Mouse (Mus musculus) heart, postnatal 0 days (tissue): ENCODE measurements around the gene Osbpl2. TPM values are rescaled to one million over a fixed set of nuclear protein-coding genes. Genes with fewer than 3 reads are reported as not detected.

Experiments
- ATAC-seq: fragments of 200-750 bp; cut with Nextera tagmentation; 2 replicates; pipeline ENCODE4 v1.8.0; 2017; ENCODE audit warnings: low read depth, moderate number of reproducible peaks, moderate library complexity; ENCODE audit not compliant: insufficient read depth
- DNase-seq: peaks from one replicate; pipeline ENCODE4 v3.0.0-alpha.2; 2016; ENCODE audit warnings: low spot score
- H3K27ac ChIP-seq: fragments of 300-500 bp; sonication (generic); 2 replicates; pipeline ENCODE4 v1.5.1; 2014; ENCODE audit warnings: low read depth, mild to moderate bottlenecking
- H3K27me3 ChIP-seq: fragments of 300-500 bp; sonication (generic); 2 replicates; pipeline ENCODE4 v1.6.1; 2014; ENCODE audit warnings: low read length, mixed read lengths; ENCODE audit not compliant: control insufficient read depth, insufficient read depth
- H3K36me3 ChIP-seq: fragments of 300-500 bp; sonication (generic); replicated peaks from 2 replicates; pipeline ENCODE4 v1.6.1; 2014; ENCODE audit warnings: low read length, mixed read lengths; ENCODE audit not compliant: control insufficient read depth, insufficient read depth
- H3K4me1 ChIP-seq: fragments of 300-500 bp; sonication (generic); 2 replicates; pipeline ENCODE4 v1.6.1; 2014; ENCODE audit warnings: antibody characterized with exemption; ENCODE audit not compliant: control insufficient read depth, insufficient read depth
- H3K4me2 ChIP-seq: fragments of 300-500 bp; sonication (generic); 2 replicates; pipeline ENCODE4 v1.6.1; 2014; ENCODE audit warnings: low read depth, mild to moderate bottlenecking, low read length, moderate library complexity
- H3K4me3 ChIP-seq: fragments of 300-500 bp; sonication (generic); 2 replicates; pipeline ENCODE4 v1.5.1; 2014; ENCODE audit warnings: low read depth, low read length
- H3K9ac ChIP-seq: fragments of 300-500 bp; sonication (generic); replicated peaks from 2 replicates; pipeline ENCODE4 v1.6.1; 2014; ENCODE audit warnings: low read depth, low read length, mixed read lengths
- H3K9me3 ChIP-seq: fragments of 300-500 bp; sonication (generic); replicated peaks from 2 replicates; pipeline ENCODE4 v1.6.1; 2016; ENCODE audit warnings: low read length; ENCODE audit not compliant: control insufficient read depth
- CTCF ChIP-seq: IDR thresholded peaks from 2 replicates; pipeline ENCODE4 v1.5.1; 2016; ENCODE audit warnings: antibody characterized with exemption, control low read depth, low read depth
- EP300 ChIP-seq: IDR thresholded peaks from 2 replicates; pipeline ENCODE4 v1.6.1; 2016; ENCODE audit warnings: antibody characterized with exemption, low read depth
- WGBS: fragments of 180-500 bp; shearing (Covaris S2); extraction: QIAGEN DNeasy Blood & Tissue Kit; methylation state at CpG from one replicate; pipeline ENCODE4 v1.1.7; 2014; 5-methylcytosine and 5-hydroxymethylcytosine counted together
- polyA plus RNA-seq: library from polyadenylated mRNA; unstranded; fragments of >200 nt; fragmentation: Nextera tagmentation; extraction: Ambion mirVana; gene quantifications from 2 replicates; pipeline ENCODE4 v1.2.1, GENCODE M21; 2015
- total RNA-seq: library from RNA; depleted of rRNA; stranded (reverse); fragments of >200 nt; gene quantifications from 2 replicates; pipeline ENCODE4 v1.2.3, GENCODE M21; 2014; ENCODE audit warnings: low replicate concordance

Osbpl2 gene
- total and polyA plus RNA-seq, 2 experiments from 2014 or later: 30.2 to 32.4 TPM

DNA sequence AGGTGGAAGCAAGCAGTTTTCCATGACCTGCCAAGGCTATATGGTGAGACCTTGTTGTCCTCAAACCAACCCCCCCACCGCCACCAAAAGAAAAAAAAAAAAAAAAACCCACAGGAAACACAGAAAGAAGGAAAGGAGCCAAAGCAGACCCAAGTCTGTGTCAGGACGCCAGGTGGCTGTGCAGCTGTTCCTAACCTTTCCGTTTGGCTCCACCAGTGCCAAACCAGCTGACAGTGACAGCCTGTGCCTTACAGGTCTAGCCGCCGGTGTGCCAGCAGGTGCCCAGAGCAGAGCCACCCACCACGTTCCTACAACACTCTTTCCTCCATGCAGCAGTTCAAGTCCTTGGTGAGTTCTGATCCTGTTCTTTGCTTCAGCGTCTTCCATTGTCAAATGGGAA, 46.2 kb upstream of the Osbpl2 start:
- DNase-seq: no peak
- Histone ChIP-seq H3K36me3 (0 out of 2 replicates have a peak, but pooled peaks cover 17% of the 10 kb centered on the region), H3K4me2 (no peak overlapping the region), H3K4me1 (peaks cover 14% of the 10 kb centered on the region), H3K4me3 (no peak overlapping the region), H3K27me3 (no peaks in the 10 kb centered on the region), H3K9ac (no peak overlapping the region), H3K9me3 (no peaks in the 10 kb centered on the region), H3K27ac (no peak overlapping the region)
- WGBS: 88% methylated on average over 7 of the region's 7 CpGs
- TF ChIP-seq CTCF (no peak), EP300 (no peak)
- ATAC-seq: no peak

DNA sequence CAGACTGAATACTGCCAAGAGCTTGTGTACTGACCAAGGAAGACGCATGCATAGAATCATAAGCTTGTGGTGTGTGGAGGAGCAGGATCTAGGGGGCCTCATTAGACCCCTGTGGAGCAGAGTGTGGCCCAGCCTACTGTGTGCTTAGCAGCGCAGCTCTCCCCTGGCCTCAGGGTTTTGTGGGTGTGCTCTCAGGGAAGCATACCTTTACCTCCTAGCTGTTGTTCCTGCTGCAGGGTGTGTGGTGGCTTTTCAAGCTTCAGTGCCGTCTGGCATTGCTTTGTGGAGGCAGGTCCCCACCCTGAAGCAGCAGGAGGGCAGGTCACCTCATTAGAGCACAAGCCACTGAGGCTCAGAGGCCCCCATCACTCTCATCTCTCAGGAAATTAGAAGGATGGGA, 41.5 kb upstream of the Osbpl2 start:
- H3K4me2 ChIP-seq: no peak overlapping the region
- H3K4me3 ChIP-seq: no peak overlapping the region
- no peaks in the 10 kb centered on the region for H3K4me1 ChIP-seq
- H3K36me3 ChIP-seq: 0 out of 2 replicates have a peak, but pooled peaks cover 35% of the 10 kb centered on the region
- H3K9ac ChIP-seq: no peak overlapping the region
- WGBS: 61% methylated on average over 3 of the region's 3 CpGs
- H3K27ac ChIP-seq: no peak overlapping the region
- TF ChIP-seq CTCF (no peak), EP300 (no peak)
- ATAC-seq: no peak
- no peak for DNase-seq
- H3K27me3 ChIP-seq: no peaks in the 10 kb centered on the region
- H3K9me3 ChIP-seq: no peaks in the 10 kb centered on the region

DNA sequence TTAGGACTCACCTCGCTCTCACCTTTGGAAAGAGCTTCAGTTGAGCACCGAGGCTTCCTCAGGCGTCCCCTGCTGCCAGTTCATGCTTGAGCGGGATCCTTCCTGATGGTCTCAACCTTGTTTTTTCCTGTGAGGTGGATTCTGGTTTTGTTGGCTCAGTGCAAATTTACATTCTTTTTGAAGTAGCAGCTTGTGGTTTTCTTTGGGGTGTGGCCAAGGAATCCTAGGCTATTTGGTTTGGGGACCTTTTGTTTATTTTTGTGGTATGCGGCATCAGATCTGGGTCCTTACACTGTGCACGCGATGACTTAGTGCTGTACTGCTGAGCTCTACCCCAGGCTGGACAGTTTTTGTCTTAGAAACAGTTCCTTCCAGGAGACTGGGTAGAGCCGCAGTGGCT, 38.4 kb upstream of the Osbpl2 start:
- H3K36me3 ChIP-seq: peaks cover 43% of the 10 kb centered on the region
- ATAC-seq: no peak

DNA sequence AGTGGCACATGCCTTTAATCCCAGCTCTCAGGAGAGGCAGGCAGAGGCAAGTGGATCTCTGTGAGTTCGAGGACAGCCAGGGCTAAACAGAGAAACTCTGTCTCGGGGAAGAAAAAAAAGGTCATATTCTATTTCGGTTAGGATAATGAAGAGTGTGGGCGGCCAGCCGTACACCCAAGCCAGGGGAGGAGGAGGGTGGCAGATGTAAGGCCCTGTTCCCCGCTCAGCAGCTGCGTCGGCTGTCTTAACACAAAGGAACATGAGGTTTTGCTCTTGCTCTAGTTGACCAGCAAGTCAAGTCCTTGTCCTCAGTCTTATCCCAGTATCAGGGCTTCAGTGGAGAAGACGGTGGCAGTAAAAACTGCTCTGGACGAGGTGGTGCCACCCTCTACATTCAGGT, 36.0 kb upstream of the Osbpl2 start:
- 87% methylated on average over 10 of the region's 10 CpGs for WGBS
- Histone ChIP-seq H3K4me1 (no peaks in the 10 kb centered on the region), H3K9me3 (no peaks in the 10 kb centered on the region), H3K4me2 (no peak overlapping the region), H3K27ac (no peak overlapping the region), H3K4me3 (no peak overlapping the region), H3K9ac (no peak overlapping the region), H3K27me3 (no peaks in the 10 kb centered on the region), H3K36me3 (peaks cover 34% of the 10 kb centered on the region)
- TF ChIP-seq CTCF (no peak), EP300 (no peak)
- no peak for DNase-seq
- ATAC-seq: no peak

More for the DNA sequence above, 38.4 kb upstream of the Osbpl2 start:
- Histone ChIP-seq H3K9me3 (no peaks in the 10 kb centered on the region), H3K9ac (no peak overlapping the region), H3K4me2 (no peak overlapping the region), H3K27ac (no peak overlapping the region), H3K4me3 (no peak overlapping the region), H3K27me3 (no peaks in the 10 kb centered on the region), H3K4me1 (no peaks in the 10 kb centered on the region)
- no peak for TF ChIP-seq EP300
- no peak for TF ChIP-seq CTCF
- 86% methylated on average over 8 of the region's 8 CpGs for WGBS
- DNase-seq: no peak

DNA sequence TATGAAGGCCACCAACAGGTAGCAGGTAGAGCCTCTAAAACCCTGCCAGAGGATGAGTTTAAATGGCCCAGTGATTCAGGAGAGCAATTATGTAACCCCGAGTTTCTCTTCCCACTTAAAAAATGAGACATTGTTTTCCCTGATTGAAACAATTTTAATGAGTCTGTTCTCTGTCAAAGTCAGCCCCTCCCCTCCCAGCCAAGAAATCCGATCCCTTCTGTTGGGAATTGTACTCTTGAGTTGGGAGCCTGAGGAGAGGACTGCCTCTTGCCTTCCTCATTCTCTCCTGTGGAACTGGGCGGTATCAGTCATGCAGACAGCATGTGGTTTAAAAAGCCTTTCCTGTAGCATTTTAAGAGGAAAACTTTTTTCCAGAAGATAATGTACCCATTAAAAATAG, 34.5 kb upstream of the Osbpl2 start:
- DNase-seq (no peak), ATAC-seq (no peak)
- Histone ChIP-seq H3K4me3 (no peak overlapping the region), H3K36me3 (peaks cover 24% of the 10 kb centered on the region), H3K4me2 (no peak overlapping the region), H3K4me1 (no peaks in the 10 kb centered on the region), H3K9ac (no peak overlapping the region), H3K27me3 (no peaks in the 10 kb centered on the region), H3K9me3 (no peaks in the 10 kb centered on the region), H3K27ac (no peak overlapping the region)
- TF ChIP-seq CTCF (no peak), EP300 (no peak)
- 44% methylated on average over 3 of the region's 3 CpGs for WGBS

DNA sequence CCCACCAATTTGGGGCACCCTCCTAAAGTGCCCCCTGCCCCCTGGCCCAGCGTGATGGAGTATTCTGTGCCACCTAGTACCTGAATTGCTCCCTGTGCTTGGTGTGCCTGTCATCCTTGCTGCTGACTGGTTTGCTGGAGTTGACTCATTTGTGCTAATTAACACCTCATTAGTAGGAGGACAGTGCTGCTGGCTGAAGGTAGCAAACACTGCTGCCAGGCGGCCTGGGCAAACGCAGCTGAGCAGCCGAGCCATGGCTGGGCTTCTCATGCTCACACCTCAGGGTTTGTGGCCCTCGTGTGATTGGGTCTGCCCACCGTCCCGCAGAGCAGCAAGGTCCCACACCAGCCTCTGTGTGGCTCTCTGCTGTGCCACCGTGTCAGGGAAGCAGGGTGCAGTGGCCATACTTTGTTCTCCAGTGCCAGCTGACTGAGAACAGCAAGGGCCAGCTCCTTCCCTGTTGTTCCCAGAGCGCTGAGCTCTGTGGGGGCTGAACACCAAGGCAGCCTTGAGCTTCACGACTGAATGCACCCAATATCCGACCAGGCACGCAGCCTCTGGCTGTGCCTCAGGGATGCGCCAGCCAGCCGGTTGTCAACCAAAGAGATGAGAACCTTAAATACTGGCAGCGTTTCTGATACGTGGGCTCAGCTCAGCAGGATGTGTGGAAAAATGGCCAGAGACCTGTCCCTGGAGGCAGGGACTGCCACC, 33.0 kb upstream of the Osbpl2 start:
- no peaks in the 10 kb centered on the region for H3K4me1 ChIP-seq
- no peak overlapping the region for H3K4me3 ChIP-seq
- TF ChIP-seq CTCF (no peak), EP300 (no peak)
- peaks cover 20% of the 10 kb centered on the region for H3K36me3 ChIP-seq
- no peak for ATAC-seq
- 70% methylated on average over 16 of the region's 16 CpGs for WGBS
- no peak for DNase-seq
- no peak overlapping the region for H3K9ac ChIP-seq
- no peak overlapping the region for H3K27ac ChIP-seq
- H3K4me2 ChIP-seq: no peak overlapping the region
- no peaks in the 10 kb centered on the region for H3K9me3 ChIP-seq
- no peaks in the 10 kb centered on the region for H3K27me3 ChIP-seq
